Mouse (Mus musculus) hindbrain, embryonic 15.5 days (tissue): Measurements from ENCODE around the gene Acrbp. TPM values are rescaled to one million over a fixed set of nuclear protein-coding genes. Genes with fewer than 3 reads are reported as not detected.
"Not testable (repeated sequence)": the region's sequence is repeated elsewhere in the genome, so short reads cannot be mapped to it uniquely, and the experiment has no call there.

Source experiments
- ATAC-seq: fragments of 200-750 bp; cut with Nextera tagmentation; 2 replicates; pipeline ENCODE4 v1.8.0; 2017; ENCODE audit warnings: low read depth, moderate number of reproducible peaks, moderate TSS enrichment; ENCODE audit not compliant: low FRiP score
- H3K27ac ChIP-seq: fragments of 300-500 bp; sonication (generic); replicated peaks from 2 replicates; pipeline ENCODE4 v1.5.1; 2015; ENCODE audit warnings: mild to moderate bottlenecking, inconsistent platforms
- H3K27me3 ChIP-seq: fragments of 300-500 bp; sonication (generic); 2 replicates; pipeline ENCODE4 v1.6.1; 2015; ENCODE audit warnings: control low read depth, inconsistent platforms
- H3K36me3 ChIP-seq: fragments of 300-500 bp; sonication (generic); 2 replicates; pipeline ENCODE4 v1.6.1; 2015; ENCODE audit warnings: control low read depth, inconsistent platforms
- H3K4me1 ChIP-seq: fragments of 300-500 bp; sonication (generic); replicated peaks from 2 replicates; pipeline ENCODE4 v1.6.1; 2015; ENCODE audit warnings: control low read depth, inconsistent platforms
- H3K4me2 ChIP-seq: fragments of 300-500 bp; sonication (generic); 2 replicates; pipeline ENCODE4 v1.6.1; 2015; ENCODE audit warnings: moderate library complexity, mild to moderate bottlenecking, inconsistent platforms
- H3K4me3 ChIP-seq: fragments of 300-500 bp; sonication (generic); 2 replicates; pipeline ENCODE4 v1.5.1; 2015; ENCODE audit warnings: mild to moderate bottlenecking, inconsistent platforms
- H3K9ac ChIP-seq: fragments of 300-500 bp; sonication (generic); 2 replicates; pipeline ENCODE4 v1.6.1; 2015; ENCODE audit warnings: inconsistent platforms
- H3K9me3 ChIP-seq: fragments of 300-500 bp; sonication (generic); 2 replicates; pipeline ENCODE4 v1.6.1; 2016; ENCODE audit warnings: control low read depth, inconsistent platforms
- WGBS: fragments of 180-500 bp; shearing (Covaris S2); methylation state at CpG from one replicate; pipeline ENCODE4 v1.1.7; 2015; 5-methylcytosine and 5-hydroxymethylcytosine counted together
- polyA plus RNA-seq: library from polyadenylated mRNA; unstranded; fragments of >200 nt; fragmentation: Nextera tagmentation; extraction: Ambion mirVana; gene quantifications from 2 replicates; pipeline ENCODE4 v1.2.1, GENCODE M21; 2015

The Acrbp gene
- polyA plus RNA-seq, result 19.1 and 20.9 TPM in 2 replicates

DNA sequence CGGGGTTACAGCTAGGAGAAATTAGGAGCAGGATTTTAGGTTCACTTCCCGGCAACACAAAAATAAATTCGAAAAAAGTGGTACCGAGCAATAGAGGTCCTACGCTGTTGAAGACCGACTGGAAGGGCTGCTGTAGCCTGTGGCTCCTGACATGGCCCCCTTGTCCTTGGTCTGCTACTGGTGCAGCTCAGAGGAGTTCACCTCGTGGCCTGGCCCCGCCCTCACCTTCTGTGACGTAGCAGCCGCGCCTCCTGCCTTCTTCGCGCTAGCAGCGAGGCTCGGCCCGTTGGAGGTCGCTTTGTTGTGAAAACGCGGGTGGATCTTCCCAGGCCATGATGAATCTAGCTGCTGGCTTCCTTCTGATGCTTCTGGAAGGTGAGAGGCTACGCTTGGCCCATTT lies at the start of gene Acrbp:
Acrbp (plus strand) TSS at position 12 of the 400 bp plus-strand sequence.
- no peak within 1 kb of the TSS for H3K4me2 ChIP-seq
- no peak within 1 kb of the TSS for H3K27ac ChIP-seq
- H3K4me3 ChIP-seq, result no peak within 1 kb of the TSS
- no peak within 1 kb of the TSS for H3K9ac ChIP-seq
- ATAC-seq, result no peak
- H3K36me3 ChIP-seq, result peaks cover 56% of the 10 kb centered on the region
- H3K4me1 ChIP-seq, result no peaks in the 10 kb centered on the region
- WGBS, result 37% methylated on average over 20 of the region's 20 CpGs
- H3K27me3 ChIP-seq, result no peaks in the 10 kb centered on the region
- H3K9me3 ChIP-seq, result no peaks in the 10 kb centered on the region

DNA sequence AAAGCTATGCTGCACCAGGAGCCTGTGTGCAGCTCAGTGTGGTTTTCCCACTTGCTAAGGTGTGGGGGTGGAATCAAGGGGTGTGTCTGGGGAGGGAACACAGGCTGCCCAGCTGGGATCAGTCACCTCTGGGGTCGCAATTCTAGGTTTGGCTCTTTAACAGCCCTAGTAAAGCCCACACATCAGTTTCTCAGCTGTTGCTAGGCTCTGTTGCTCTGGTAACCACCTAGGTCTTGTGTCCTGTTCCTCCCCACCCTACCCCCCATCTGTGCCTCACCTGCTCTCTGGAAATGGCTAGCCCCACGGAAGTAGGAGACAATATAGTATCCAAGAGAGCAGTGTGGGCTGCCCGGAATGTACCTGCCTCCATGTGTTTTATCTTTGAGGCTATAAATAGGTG lies 45.8 kb upstream of the Acrbp start:
- Histone ChIP-seq H3K27ac (no peak overlapping the region), H3K4me1 (peaks cover 17% of the 10 kb centered on the region), H3K9ac (no peak overlapping the region), H3K27me3 (peaks cover 18% of the 10 kb centered on the region), H3K4me3 (no peak overlapping the region), H3K36me3 (peaks cover 19% of the 10 kb centered on the region), H3K4me2 (no peak overlapping the region), H3K9me3 (no peaks in the 10 kb centered on the region)
- WGBS, result 40% methylated on average over 3 of the region's 3 CpGs
- no peak for ATAC-seq

DNA sequence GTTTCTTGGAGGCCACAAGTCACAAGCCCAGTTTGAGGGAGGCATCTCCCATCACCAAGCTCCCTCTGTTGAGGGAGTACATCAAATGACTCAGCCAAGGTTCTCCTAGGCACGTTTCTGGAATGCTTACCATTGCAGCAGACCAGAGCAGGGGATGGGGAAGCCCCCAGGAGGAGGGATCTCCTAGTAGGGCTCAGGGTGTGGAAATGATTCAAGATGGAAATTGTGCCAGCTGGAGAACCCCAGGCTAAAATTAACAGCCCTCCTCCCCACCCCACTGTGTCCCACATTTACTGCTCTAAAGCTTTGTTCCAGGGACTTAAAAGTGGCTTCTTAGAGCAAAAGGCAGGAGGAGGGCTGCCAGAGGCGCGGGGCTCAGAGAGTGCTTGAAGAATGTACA lies 44.4 kb upstream of the Acrbp start:
- Histone ChIP-seq H3K4me3 (no peak overlapping the region), H3K36me3 (peaks cover 13% of the 10 kb centered on the region), H3K4me1 (peaks cover 11% of the 10 kb centered on the region), H3K27me3 (peaks cover 7% of the 10 kb centered on the region; the same call in 1 of the 2 replicates), H3K4me2 (no peak overlapping the region), H3K9ac (no peak overlapping the region), H3K9me3 (no peaks in the 10 kb centered on the region), H3K27ac (no peak overlapping the region)
- no peak for ATAC-seq
- WGBS, result 37% methylated on average over 3 of the region's 3 CpGs

DNA sequence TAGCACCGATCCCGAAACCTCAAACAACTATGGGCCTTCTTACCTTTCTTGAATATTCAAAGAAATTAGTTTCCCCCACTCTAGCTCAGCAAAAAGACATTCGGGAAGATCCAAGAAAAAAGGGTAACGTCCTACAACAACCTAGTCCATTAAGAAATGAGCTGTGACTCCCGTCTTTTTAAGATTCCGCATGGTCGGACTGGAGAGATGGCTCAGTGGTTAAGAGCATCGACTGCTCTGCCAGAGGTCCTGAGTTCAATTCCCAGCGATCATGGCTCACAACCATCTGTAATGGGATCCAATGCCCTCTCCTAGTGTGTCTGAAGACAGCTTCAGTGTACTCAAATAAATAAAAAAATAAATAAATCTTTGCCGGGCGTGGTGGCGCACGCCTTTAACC lies 41.4 kb upstream of the Acrbp start:
- Histone ChIP-seq H3K4me3 (peak overlapping the region; percentile 74), H3K4me1 (peaks cover 40% of the 10 kb centered on the region), H3K27me3 (no peaks in the 10 kb centered on the region), H3K9me3 (no peaks in the 10 kb centered on the region), H3K4me2 (peak overlapping the region; percentile 60), H3K27ac (peak overlapping the region; percentile 98), H3K36me3 (peaks cover 17% of the 10 kb centered on the region; the same call in 1 of the 2 replicates), H3K9ac (peak overlapping the region; percentile 38)
- 42% methylated on average over 13 of the region's 13 CpGs for WGBS
- ATAC-seq, result peak; percentile 0; the same call in 1 of the 2 replicates

DNA sequence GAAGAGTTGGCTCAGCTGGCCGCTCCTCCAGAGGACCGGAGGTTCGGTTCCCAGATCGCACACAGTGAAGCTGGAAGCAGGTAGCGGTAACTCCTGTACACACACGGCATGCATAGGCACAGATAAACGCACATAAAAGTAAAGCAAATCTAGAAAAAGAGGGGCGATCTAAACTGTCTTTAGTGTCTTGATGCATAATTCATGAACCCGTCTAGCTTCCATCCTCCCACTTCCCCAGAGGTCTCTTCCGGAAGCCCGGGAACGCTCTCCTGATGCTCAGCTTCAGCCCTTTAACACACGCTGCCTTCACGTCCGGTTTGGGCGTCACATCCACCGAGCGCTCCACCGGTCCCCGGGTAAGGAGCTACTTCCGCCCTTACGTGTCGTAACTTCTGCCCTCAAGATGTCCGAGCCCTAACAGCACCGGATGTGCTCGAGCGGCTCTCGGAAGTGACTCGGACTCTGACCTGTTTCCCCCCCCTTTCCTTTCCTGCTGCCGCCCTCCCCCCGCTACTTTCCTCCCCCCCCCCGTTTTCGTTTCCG lies 40.8 kb upstream of the Acrbp start:
- peak; percentile 98 for ATAC-seq
- H3K27me3 ChIP-seq, result no peaks in the 10 kb centered on the region
- no peaks in the 10 kb centered on the region for H3K9me3 ChIP-seq
- H3K27ac ChIP-seq, result peak overlapping the region; percentile 98
- H3K4me3 ChIP-seq, result peak overlapping the region; percentile 74
- H3K4me1 ChIP-seq, result peaks cover 44% of the 10 kb centered on the region
- H3K4me2 ChIP-seq, result peak overlapping the region; percentile 94
- peaks cover 21% of the 10 kb centered on the region; the same call in 1 of the 2 replicates for H3K36me3 ChIP-seq
- WGBS, result under 1% methylated on average over 29 of the region's 34 CpGs
- peak overlapping the region; percentile 78 for H3K9ac ChIP-seq

DNA sequence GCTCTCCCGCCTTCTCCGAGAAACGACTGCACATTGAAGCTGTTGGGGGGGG lies 40.5 kb upstream of the Acrbp start, which contains the start of gene Zfp384:
Zfp384 (plus strand) TSS at position 17 of the 52 bp plus-strand sequence.
- ATAC-seq, result no peak
- peak within 1 kb of the TSS; percentile 94 for H3K4me2 ChIP-seq
- peaks cover 24% of the 10 kb centered on the region; the same call in 1 of the 2 replicates for H3K36me3 ChIP-seq
- H3K9ac ChIP-seq, result peak within 1 kb of the TSS; percentile 78
- H3K4me3 ChIP-seq, result peak within 1 kb of the TSS; percentile 74
- H3K9me3 ChIP-seq, result no peaks in the 10 kb centered on the region
- WGBS, result 0% methylated on average over 2 of the region's 3 CpGs
- no peaks in the 10 kb centered on the region for H3K27me3 ChIP-seq
- peaks cover 46% of the 10 kb centered on the region for H3K4me1 ChIP-seq
- H3K27ac ChIP-seq, result peak within 1 kb of the TSS; percentile 98

DNA sequence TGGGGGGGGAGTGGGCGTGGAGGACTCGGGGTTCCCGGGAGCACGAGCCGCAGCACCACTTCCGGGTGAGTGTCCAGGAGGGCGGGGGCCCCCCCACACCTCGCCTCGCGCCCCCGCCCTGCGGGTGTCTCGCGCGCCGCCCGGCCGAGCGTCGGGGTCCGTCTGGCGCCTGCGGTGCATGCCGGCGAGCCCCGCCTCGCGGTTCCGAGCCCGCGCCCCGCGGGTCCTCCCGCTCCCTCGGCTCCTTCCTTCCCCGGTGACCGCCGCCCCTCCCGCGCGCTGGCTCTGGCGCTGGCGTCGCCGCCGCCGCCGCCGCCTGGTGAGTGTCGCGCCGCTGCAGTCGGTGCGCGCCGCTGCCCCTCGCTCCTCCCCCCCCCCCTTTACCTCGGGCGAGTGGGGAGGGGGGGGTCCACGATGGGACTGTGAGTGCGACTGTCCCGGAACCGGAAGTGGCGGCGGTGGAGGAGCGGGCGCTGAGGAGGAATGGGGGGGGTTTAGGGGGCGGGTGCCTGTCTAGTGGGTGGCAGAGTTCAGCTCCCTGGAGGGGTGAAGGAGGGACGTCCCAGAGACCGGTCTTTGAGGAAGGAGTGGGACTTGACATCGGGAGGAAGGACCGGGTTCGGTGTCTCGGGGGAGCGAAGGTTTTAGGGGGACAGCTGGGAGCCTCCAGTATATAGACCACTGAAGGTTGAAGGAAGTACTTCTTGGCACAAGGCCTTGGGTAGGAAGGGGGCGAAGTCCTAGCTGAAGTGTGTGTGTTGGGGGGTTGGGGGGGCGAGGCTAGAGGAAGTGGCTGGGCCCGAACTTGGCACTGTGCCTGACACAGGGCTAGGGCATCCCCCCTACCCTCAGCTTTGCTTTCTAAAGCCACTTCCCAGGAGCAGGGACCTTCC lies 40.1 kb upstream of the Acrbp start:
- Histone ChIP-seq H3K36me3 (peaks cover 25% of the 10 kb centered on the region; the same call in 1 of the 2 replicates), H3K4me1 (peaks cover 46% of the 10 kb centered on the region), H3K9ac (peak overlapping the region; percentile 78), H3K4me3 (peak overlapping the region; percentile 74), H3K9me3 (no peaks in the 10 kb centered on the region), H3K27ac (peak overlapping the region; percentile 98), H3K27me3 (no peaks in the 10 kb centered on the region), H3K4me2 (peak overlapping the region; percentile 94)
- WGBS, result under 1% methylated on average over 53 of the region's 78 CpGs
- ATAC-seq, result peak; percentile 90

DNA sequence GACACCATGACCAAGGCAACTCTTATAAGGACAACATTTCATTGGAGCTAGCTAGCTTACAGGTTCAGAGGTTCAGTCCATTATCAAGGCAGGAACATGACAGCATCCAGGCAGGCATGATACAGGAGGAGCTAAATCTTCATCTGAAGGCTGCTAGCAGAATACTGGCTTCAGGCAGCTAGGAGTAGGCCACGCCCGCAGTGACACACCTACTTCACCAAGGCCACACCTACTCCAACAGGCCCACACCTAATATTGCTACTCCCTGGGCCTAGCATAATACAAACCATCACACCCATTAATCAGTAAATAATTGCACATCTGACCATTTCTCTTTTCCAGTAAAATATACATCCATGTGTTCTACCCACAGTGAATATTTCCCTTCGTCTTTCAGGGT lies 31.8 kb upstream of the Acrbp start:
- 95% methylated on average over 3 of the region's 3 CpGs for WGBS
- Histone ChIP-seq H3K4me3 (no peak overlapping the region), H3K27me3 (no peaks in the 10 kb centered on the region), H3K9me3 (no peaks in the 10 kb centered on the region), H3K9ac (no peak overlapping the region), H3K27ac (no peak overlapping the region), H3K4me2 (no peak overlapping the region), H3K4me1 (peaks cover 10% of the 10 kb centered on the region), H3K36me3 (peaks cover 65% of the 10 kb centered on the region)
- no peak for ATAC-seq

DNA sequence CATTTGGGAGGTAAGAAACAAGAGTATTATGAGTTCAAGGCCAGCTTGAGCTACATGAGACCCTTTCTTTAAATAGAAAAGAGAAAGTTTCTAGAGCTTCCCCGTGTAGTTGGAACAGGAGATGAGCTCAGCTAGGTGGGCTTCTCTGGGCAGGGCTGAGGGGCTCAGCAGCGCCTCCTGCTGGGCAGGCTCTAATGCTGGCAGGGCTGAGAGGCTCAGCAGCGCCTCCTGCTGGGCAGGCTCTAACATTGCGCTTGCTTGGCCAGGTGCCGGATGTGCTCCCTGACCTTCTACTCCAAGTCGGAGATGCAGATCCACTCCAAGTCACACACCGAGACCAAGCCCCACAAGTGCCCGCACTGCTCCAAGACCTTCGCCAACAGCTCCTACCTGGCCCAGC lies 19.0 kb upstream of the Acrbp start:
- H3K27me3 ChIP-seq, H3K9ac ChIP-seq, H3K4me3 ChIP-seq, ATAC-seq, H3K4me1 ChIP-seq, H3K27ac ChIP-seq, H3K9me3 ChIP-seq, H3K4me2 ChIP-seq: not testable (repeated sequence)
- 43% methylated on average over 8 of the region's 9 CpGs for WGBS
- peaks cover 60% of the 10 kb centered on the region for H3K36me3 ChIP-seq

DNA sequence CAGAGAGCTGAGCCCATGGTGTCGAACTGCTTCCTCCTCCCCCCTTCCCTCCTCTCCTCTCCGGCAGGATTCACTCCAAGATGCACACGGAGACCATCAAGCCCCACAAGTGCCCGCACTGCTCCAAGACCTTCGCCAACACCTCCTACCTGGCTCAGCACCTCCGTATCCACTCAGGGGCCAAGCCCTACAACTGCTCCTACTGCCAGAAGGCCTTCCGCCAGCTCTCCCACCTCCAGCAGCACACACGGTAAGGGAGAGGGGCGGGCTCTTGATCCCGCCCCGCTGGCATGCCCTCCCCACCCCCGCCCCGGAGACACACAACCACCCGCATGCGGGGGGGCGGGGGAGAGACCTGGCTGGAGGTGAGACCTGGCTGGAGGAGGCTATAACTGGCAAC lies 17.9 kb upstream of the Acrbp start:
- no peaks in the 10 kb centered on the region for H3K27me3 ChIP-seq
- no peaks in the 10 kb centered on the region for H3K9me3 ChIP-seq
- no peak overlapping the region for H3K4me3 ChIP-seq
- peaks cover 58% of the 10 kb centered on the region for H3K36me3 ChIP-seq
- no peak overlapping the region for H3K27ac ChIP-seq
- no peak overlapping the region for H3K9ac ChIP-seq
- WGBS, result 92% methylated on average over 16 of the region's 16 CpGs
- peak; percentile 38; the same call in 1 of the 2 replicates for ATAC-seq
- H3K4me1 ChIP-seq, result no peaks in the 10 kb centered on the region
- H3K4me2 ChIP-seq, result no peak overlapping the region

DNA sequence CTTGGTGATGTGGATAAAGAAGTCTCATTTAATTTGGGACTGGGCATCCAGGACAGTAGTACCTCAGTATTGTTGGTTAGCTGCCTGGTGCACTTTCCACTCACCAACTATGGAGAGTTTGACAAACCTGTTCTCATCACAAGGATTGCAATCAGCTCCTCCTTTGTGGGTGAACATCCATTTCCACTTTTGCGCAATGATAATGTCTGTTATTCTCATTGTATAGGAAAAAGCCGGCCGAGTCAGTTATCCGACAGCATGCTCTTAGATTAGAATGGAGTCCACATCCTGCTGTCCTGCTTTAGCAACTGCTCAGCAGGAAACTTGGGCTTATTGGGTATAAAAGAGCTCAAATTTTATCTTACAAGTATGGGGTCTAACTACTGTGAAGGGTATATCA lies 10.8 kb upstream of the Acrbp start:
- 90% methylated on average over 4 of the region's 4 CpGs for WGBS
- Histone ChIP-seq H3K4me2 (peak overlapping the region; percentile 67), H3K36me3 (peaks cover 35% of the 10 kb centered on the region), H3K4me3 (peak overlapping the region; percentile 85), H3K27ac (peak overlapping the region; percentile 74), H3K4me1 (peaks cover 20% of the 10 kb centered on the region), H3K9ac (0 out of 2 replicates have a peak overlapping the region, but pooled peaks have one; percentile 30), H3K27me3 (no peaks in the 10 kb centered on the region), H3K9me3 (no peaks in the 10 kb centered on the region)
- no peak for ATAC-seq

DNA sequence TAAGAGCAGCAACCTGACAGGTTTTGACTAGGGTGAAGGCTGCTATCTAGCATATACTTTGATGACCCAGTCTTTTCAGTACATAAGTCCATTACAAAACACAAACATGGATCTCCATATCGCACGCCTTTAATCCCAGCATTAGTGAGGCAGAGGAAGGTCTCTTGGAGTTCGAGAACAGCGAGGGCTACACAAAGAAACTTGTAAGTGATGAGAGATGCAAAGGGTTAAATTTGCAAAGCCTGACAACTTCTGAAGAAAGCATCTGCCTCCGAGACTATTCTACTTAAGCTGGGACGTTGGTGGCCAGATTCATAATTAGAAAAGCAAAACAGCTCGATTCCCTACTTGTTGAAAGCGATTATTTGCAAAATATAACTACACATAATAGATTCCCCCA lies 10.4 kb upstream of the Acrbp start:
- peaks cover 20% of the 10 kb centered on the region for H3K4me1 ChIP-seq
- H3K4me2 ChIP-seq, result peak overlapping the region; percentile 67
- H3K36me3 ChIP-seq, result peaks cover 36% of the 10 kb centered on the region
- H3K27ac ChIP-seq, result peak overlapping the region; percentile 74
- 7% methylated on average over 8 of the region's 8 CpGs for WGBS
- H3K9ac ChIP-seq, result peak overlapping the region; percentile 30; the same call in 1 of the 2 replicates
- H3K9me3 ChIP-seq, result no peaks in the 10 kb centered on the region
- peak overlapping the region; percentile 85 for H3K4me3 ChIP-seq
- H3K27me3 ChIP-seq, result no peaks in the 10 kb centered on the region
- ATAC-seq, result no peak; the same call in 1 of the 2 replicates
